Mouse (Mus musculus): ENCODE data around the gene Bcl2l2. TPM values are rescaled to one million over a fixed set of nuclear protein-coding genes. Genes with fewer than 3 reads are reported as not detected.

The Bcl2l2 gene
- polyA plus RNA-seq (2016; fragmentation: Nextera tagmentation; extraction: Ambion mirVana) = 0.83 and 1.2 TPM in 2 replicates

GRCm38 (mm10) chr14:54883154-54884021 lies at the start of gene Bcl2l2, which contains the start of gene Gm20521:
TSS of gene Bcl2l2 (plus strand) at chr14:54883377.
TSS of gene Gm20521 (plus strand) at chr14:54883441.
- Histone ChIP-seq H3K4me1 (peaks cover 21% of the 10 kb centered on the region), H3K4me2 (peak within 1 kb of the TSS; percentile 80), H3K9ac (peak within 1 kb of the TSS; percentile 75), H3K36me3 (peaks cover 6% of the 10 kb centered on the region; the same call in 1 of the 2 replicates), H3K9me3 (replicated peaks) (no peaks in the 10 kb centered on the region), H3K4me3 (peak within 1 kb of the TSS; percentile 66), H3K27ac (peak within 1 kb of the TSS; percentile 77), H3K27me3 (replicated peaks) (no peaks in the 10 kb centered on the region; the same call in 1 of the 2 replicates)
- WGBS (ENCODE audit: insufficient replicate concordance) = 2% methylated on average over 27 of the region's 27 CpGs
- peak; percentile 88 for ATAC-seq

GRCm38 (mm10) chr14:54843461-54843860 lies 39.7 kb upstream of the Bcl2l2 start:
- Histone ChIP-seq H3K4me3 (no peak overlapping the region), H3K27ac (no peak overlapping the region), H3K36me3 (no peaks in the 10 kb centered on the region), H3K9ac (no peak overlapping the region), H3K27me3 (replicated peaks) (0 out of 2 replicates have a peak, but pooled peaks cover 3% of the 10 kb centered on the region), H3K4me2 (no peak overlapping the region), H3K9me3 (replicated peaks) (no peaks in the 10 kb centered on the region), H3K4me1 (no peaks in the 10 kb centered on the region)
- no peak for ATAC-seq
- 1% methylated on average over 4 of the region's 4 CpGs for WGBS (ENCODE audit: insufficient replicate concordance)

GRCm38 (mm10) chr14:54855726-54856125 lies 27.5 kb upstream of the Bcl2l2 start:
- WGBS (ENCODE audit: insufficient replicate concordance) = 82% methylated on average over 3 of the region's 3 CpGs
- peaks cover 8% of the 10 kb centered on the region; the same call in 1 of the 2 replicates for H3K36me3 ChIP-seq
- no peaks in the 10 kb centered on the region for H3K9me3 ChIP-seq (replicated peaks)
- H3K4me3 ChIP-seq = no peak overlapping the region
- no peak overlapping the region for H3K27ac ChIP-seq
- H3K4me2 ChIP-seq = no peak overlapping the region
- H3K4me1 ChIP-seq = 0 out of 2 replicates have a peak, but pooled peaks cover 3% of the 10 kb centered on the region
- H3K27me3 ChIP-seq (replicated peaks) = no peaks in the 10 kb centered on the region
- ATAC-seq = no peak
- no peak overlapping the region for H3K9ac ChIP-seq

- Histone ChIP-seq H3K4me1 (0 out of 2 replicates have a peak, but pooled peaks cover 3% of the 10 kb centered on the region), H3K4me3 (no peak overlapping the region), H3K9ac (no peak overlapping the region), H3K36me3 (peaks cover 8% of the 10 kb centered on the region; the same call in 1 of the 2 replicates), H3K4me2 (no peak overlapping the region), H3K9me3 (replicated peaks) (no peaks in the 10 kb centered on the region), H3K27ac (no peak overlapping the region), H3K27me3 (replicated peaks) (no peaks in the 10 kb centered on the region)
- WGBS (ENCODE audit: insufficient replicate concordance) = 39% methylated on average over 7 of the region's 7 CpGs
- ATAC-seq = no peak
These were observed 26.5 kb upstream of the Bcl2l2 start for GRCm38 (mm10) chr14:54856703-54857102.

- Histone ChIP-seq H3K9me3 (replicated peaks) (no peaks in the 10 kb centered on the region), H3K9ac (no peak overlapping the region), H3K27ac (no peak overlapping the region), H3K36me3 (peaks cover 8% of the 10 kb centered on the region; the same call in 1 of the 2 replicates), H3K4me1 (0 out of 2 replicates have a peak, but pooled peaks cover 3% of the 10 kb centered on the region), H3K27me3 (replicated peaks) (no peaks in the 10 kb centered on the region), H3K4me3 (no peak overlapping the region), H3K4me2 (no peak overlapping the region)
- ATAC-seq = no peak
- 79% methylated on average over 9 of the region's 9 CpGs for WGBS (ENCODE audit: insufficient replicate concordance)
These were observed 25.3 kb upstream of the Bcl2l2 start for GRCm38 (mm10) chr14:54857891-54858290.

- H3K27me3 ChIP-seq (replicated peaks) = no peaks in the 10 kb centered on the region
- no peak overlapping the region for H3K27ac ChIP-seq
- H3K4me2 ChIP-seq = no peak overlapping the region
- no peak overlapping the region for H3K9ac ChIP-seq
- H3K36me3 ChIP-seq = peaks cover 8% of the 10 kb centered on the region; the same call in 1 of the 2 replicates
- H3K4me3 ChIP-seq = no peak overlapping the region
- ATAC-seq = no peak
- H3K9me3 ChIP-seq (replicated peaks) = no peaks in the 10 kb centered on the region
- H3K4me1 ChIP-seq = peaks cover 13% of the 10 kb centered on the region
- 23% methylated on average over 2 of the region's 2 CpGs for WGBS (ENCODE audit: insufficient replicate concordance)
These were observed 22.7 kb upstream of the Bcl2l2 start for GRCm38 (mm10) chr14:54860511-54860910.

GRCm38 (mm10) chr14:54863501-54864312 lies 19.5 kb upstream of the Bcl2l2 start:
- Histone ChIP-seq H3K27ac (peak overlapping the region; percentile 68), H3K4me1 (peaks cover 13% of the 10 kb centered on the region), H3K4me3 (peak overlapping the region; percentile 92), H3K36me3 (no peaks in the 10 kb centered on the region), H3K27me3 (replicated peaks) (no peaks in the 10 kb centered on the region), H3K9ac (peak overlapping the region; percentile 89), H3K9me3 (replicated peaks) (no peaks in the 10 kb centered on the region), H3K4me2 (peak overlapping the region; percentile 99)
- under 1% methylated on average over 43 of the region's 56 CpGs for WGBS (ENCODE audit: insufficient replicate concordance)
- ATAC-seq = peak; percentile 100

- peak overlapping the region; percentile 92 for H3K4me3 ChIP-seq
- H3K4me1 ChIP-seq = peaks cover 10% of the 10 kb centered on the region
- peak overlapping the region; percentile 89 for H3K9ac ChIP-seq
- peak; percentile 14; the same call in 1 of the 2 replicates for ATAC-seq
- H3K36me3 ChIP-seq = no peaks in the 10 kb centered on the region
- H3K9me3 ChIP-seq (replicated peaks) = no peaks in the 10 kb centered on the region
- peak overlapping the region; percentile 68 for H3K27ac ChIP-seq
- WGBS (ENCODE audit: insufficient replicate concordance) = 10% methylated on average over 21 of the region's 21 CpGs
- H3K27me3 ChIP-seq (replicated peaks) = no peaks in the 10 kb centered on the region
- peak overlapping the region; percentile 99 for H3K4me2 ChIP-seq
These were observed 18.7 kb upstream of the Bcl2l2 start for GRCm38 (mm10) chr14:54864313-54865036.

GRCm38 (mm10) chr14:54865626-54866025 lies 17.6 kb upstream of the Bcl2l2 start:
- no peak for ATAC-seq
- WGBS (ENCODE audit: insufficient replicate concordance) = 67% methylated on average over 5 of the region's 5 CpGs
- Histone ChIP-seq H3K4me2 (no peak overlapping the region), H3K9ac (no peak overlapping the region), H3K4me3 (no peak overlapping the region), H3K4me1 (peaks cover 10% of the 10 kb centered on the region), H3K27ac (no peak overlapping the region), H3K9me3 (replicated peaks) (no peaks in the 10 kb centered on the region), H3K36me3 (no peaks in the 10 kb centered on the region), H3K27me3 (replicated peaks) (no peaks in the 10 kb centered on the region)

- ATAC-seq = no peak
- no peaks in the 10 kb centered on the region for H3K27me3 ChIP-seq (replicated peaks)
These were observed 16.9 kb upstream of the Bcl2l2 start for GRCm38 (mm10) chr14:54866268-54866667.

GRCm38 (mm10) chr14:54866936-54867335 lies 16.2 kb upstream of the Bcl2l2 start:
- no peaks in the 10 kb centered on the region for H3K9me3 ChIP-seq (replicated peaks)
- no peak overlapping the region for H3K9ac ChIP-seq
- no peak overlapping the region for H3K4me2 ChIP-seq
- no peak overlapping the region for H3K4me3 ChIP-seq
- no peaks in the 10 kb centered on the region for H3K36me3 ChIP-seq
- peaks cover 10% of the 10 kb centered on the region for H3K4me1 ChIP-seq
- no peaks in the 10 kb centered on the region for H3K27me3 ChIP-seq (replicated peaks)
- WGBS (ENCODE audit: insufficient replicate concordance) = 54% methylated on average over 5 of the region's 5 CpGs
- no peak for ATAC-seq
- H3K27ac ChIP-seq = no peak overlapping the region

More at GRCm38 (mm10) chr14:54866268-54866667, 16.9 kb upstream of the Bcl2l2 start:
- WGBS (ENCODE audit: insufficient replicate concordance) = 24% methylated on average over 3 of the region's 3 CpGs
- H3K4me1 ChIP-seq = peaks cover 10% of the 10 kb centered on the region
- no peak overlapping the region for H3K4me2 ChIP-seq
- H3K27ac ChIP-seq = no peak overlapping the region
- H3K9me3 ChIP-seq (replicated peaks) = no peaks in the 10 kb centered on the region
- no peaks in the 10 kb centered on the region for H3K36me3 ChIP-seq
- H3K4me3 ChIP-seq = no peak overlapping the region
- no peak overlapping the region for H3K9ac ChIP-seq

All from liver, embryonic 12.5 days (tissue).